Mouse (Mus musculus) forebrain, embryonic 14.5 days (tissue): ENCODE data around the gene Vezf1. TPM values are rescaled to one million over a fixed set of nuclear protein-coding genes. Genes with fewer than 3 reads are reported as not detected.

Source experiments
- ATAC-seq: fragments of 200-750 bp; cut with Nextera tagmentation; 2 replicates; pipeline ENCODE4 v1.8.0; 2017; ENCODE audit warnings: mild to moderate bottlenecking, moderate library complexity
- DNase-seq: peaks from one replicate; pipeline ENCODE4 v3.0.0-alpha.2; 2015; ENCODE audit warnings: low spot score
- H3K27ac ChIP-seq: fragments of 300-500 bp; sonication (generic); 2 replicates; pipeline ENCODE4 v1.5.1; 2014; ENCODE audit warnings: low read depth, mild to moderate bottlenecking, control low read depth, low read length, moderate library complexity
- H3K27me3 ChIP-seq: fragments of 300-500 bp; sonication (generic); replicated peaks from 2 replicates; pipeline ENCODE4 v1.6.1; 2014; ENCODE audit warnings: low read length, control low read depth, mixed read lengths; ENCODE audit not compliant: control insufficient read depth, insufficient read depth
- H3K36me3 ChIP-seq: fragments of 300-500 bp; sonication (generic); 2 replicates; pipeline ENCODE4 v1.6.1; 2014; ENCODE audit warnings: low read length, control low read depth; ENCODE audit not compliant: control insufficient read depth, insufficient read depth
- H3K4me1 ChIP-seq: fragments of 300-500 bp; sonication (generic); 2 replicates; pipeline ENCODE4 v1.6.1; 2014; ENCODE audit warnings: antibody characterized with exemption, low read length, control low read depth; ENCODE audit not compliant: control insufficient read depth, insufficient read depth
- H3K4me2 ChIP-seq: fragments of 300-500 bp; sonication (generic); 2 replicates; pipeline ENCODE4 v1.6.1; 2014; ENCODE audit warnings: mild to moderate bottlenecking, control low read depth, low read length
- H3K4me3 ChIP-seq: fragments of 300-500 bp; sonication (generic); 2 replicates; pipeline ENCODE4 v1.5.1; 2014; ENCODE audit warnings: low read depth, low read length, control low read depth
- H3K9ac ChIP-seq: fragments of 300-500 bp; sonication (generic); 2 replicates; pipeline ENCODE4 v1.6.1; 2014; ENCODE audit warnings: mild to moderate bottlenecking, low read length, control low read depth, moderate library complexity
- H3K9me3 ChIP-seq: fragments of 300-500 bp; sonication (generic); replicated peaks from 2 replicates; pipeline ENCODE4 v1.6.1; 2016; ENCODE audit warnings: low read length, control low read depth, mixed read lengths; ENCODE audit not compliant: control insufficient read depth
- WGBS: fragments of 180-500 bp; shearing (Covaris S2); extraction: QIAGEN DNeasy Blood & Tissue Kit; methylation state at CpG from one replicate; pipeline ENCODE4 v1.1.7; 2014; 5-methylcytosine and 5-hydroxymethylcytosine counted together
- polyA plus RNA-seq: library from polyadenylated mRNA; unstranded; fragments of >200 nt; fragmentation: Nextera tagmentation; extraction: Ambion mirVana; gene quantifications from 2 replicates; pipeline ENCODE4 v1.2.1, GENCODE M21; 2014

Gene Vezf1
- polyA plus RNA-seq, 1 experiment from 2014 or later = 60.0 TPM

DNA sequence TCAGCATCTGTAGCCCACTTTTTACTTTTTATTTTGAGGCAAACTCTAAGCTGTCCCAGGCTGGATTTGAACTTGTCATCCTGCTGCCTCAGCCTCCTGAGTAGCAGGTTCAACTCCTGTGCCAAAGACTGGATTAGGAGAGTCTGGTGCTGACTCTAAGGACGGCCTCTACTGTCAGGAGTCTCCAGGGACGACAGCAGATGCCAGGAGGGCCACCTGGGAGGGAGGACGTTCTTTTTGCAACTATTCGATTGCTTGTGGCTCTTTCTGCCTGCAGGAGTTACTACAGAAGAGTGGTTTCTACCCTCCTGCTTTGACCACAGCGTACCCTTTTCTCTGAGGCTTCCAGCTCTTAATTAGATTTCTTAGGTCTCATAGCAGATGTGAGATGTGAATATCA is 54.5 kb downstream of the Vezf1 start:
- DNase-seq = no peak
- no peak overlapping the region for H3K4me3 ChIP-seq
- no peaks in the 10 kb centered on the region for H3K27me3 ChIP-seq
- H3K4me2 ChIP-seq = no peak overlapping the region
- no peak overlapping the region for H3K27ac ChIP-seq
- H3K36me3 ChIP-seq = no peaks in the 10 kb centered on the region
- H3K4me1 ChIP-seq = peaks cover 50% of the 10 kb centered on the region
- no peaks in the 10 kb centered on the region for H3K9me3 ChIP-seq
- ATAC-seq = no peak
- no peak overlapping the region for H3K9ac ChIP-seq
- WGBS = 29% methylated on average over 5 of the region's 5 CpGs

DNA sequence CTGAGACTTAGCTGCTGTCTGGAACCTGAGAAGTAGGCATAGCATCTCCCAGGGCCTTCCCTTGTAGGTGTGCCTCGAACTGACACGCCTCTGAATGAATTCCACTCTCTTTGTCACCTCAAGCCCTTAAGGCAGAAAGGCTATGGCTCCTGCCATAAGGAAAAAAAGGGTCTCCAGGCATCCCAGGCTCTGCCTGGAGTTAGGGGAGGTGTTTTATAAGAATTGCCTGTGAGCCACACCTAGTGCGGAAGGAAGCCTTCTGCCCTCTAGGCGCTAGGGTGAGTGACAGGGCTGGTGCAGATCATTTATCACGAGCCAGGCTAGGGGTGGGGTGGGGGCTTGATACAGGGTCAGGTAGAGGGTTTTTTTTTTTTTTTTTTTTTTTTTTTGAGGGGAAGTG is 54.9 kb downstream of the Vezf1 start:
- H3K4me3 ChIP-seq = no peak overlapping the region
- no peak for ATAC-seq
- peaks cover 45% of the 10 kb centered on the region for H3K4me1 ChIP-seq
- H3K27ac ChIP-seq = no peak overlapping the region
- DNase-seq = no peak
- no peaks in the 10 kb centered on the region for H3K36me3 ChIP-seq
- 70% methylated on average over 5 of the region's 5 CpGs for WGBS
- H3K4me2 ChIP-seq = no peak overlapping the region
- H3K9ac ChIP-seq = no peak overlapping the region
- no peaks in the 10 kb centered on the region for H3K27me3 ChIP-seq
- no peaks in the 10 kb centered on the region for H3K9me3 ChIP-seq

DNA sequence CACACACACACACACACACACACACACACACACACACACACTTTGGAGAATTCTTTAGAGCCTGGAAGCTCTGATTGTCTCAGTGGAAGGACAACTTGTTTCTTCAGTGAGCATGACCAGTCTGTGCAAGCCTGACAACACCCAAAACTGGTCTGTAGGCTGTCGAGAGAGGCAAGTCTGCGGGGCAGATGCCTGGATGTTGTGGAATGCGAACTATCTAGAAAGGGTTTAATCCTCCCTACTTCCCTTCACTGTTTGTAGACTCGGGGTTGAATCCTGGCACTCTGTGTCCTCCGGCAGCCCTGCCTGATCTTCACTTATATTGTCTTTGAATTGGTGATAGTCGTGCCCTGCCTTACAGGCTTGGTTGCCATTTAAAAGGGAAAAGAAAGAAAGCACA is 55.7 kb downstream of the Vezf1 start:
- no peak for ATAC-seq
- Histone ChIP-seq H3K4me2 (no peak overlapping the region), H3K4me1 (peaks cover 38% of the 10 kb centered on the region), H3K27ac (no peak overlapping the region), H3K27me3 (no peaks in the 10 kb centered on the region), H3K9ac (no peak overlapping the region), H3K4me3 (no peak overlapping the region), H3K9me3 (no peaks in the 10 kb centered on the region), H3K36me3 (no peaks in the 10 kb centered on the region)
- WGBS = 29% methylated on average over 6 of the region's 6 CpGs
- no peak for DNase-seq

DNA sequence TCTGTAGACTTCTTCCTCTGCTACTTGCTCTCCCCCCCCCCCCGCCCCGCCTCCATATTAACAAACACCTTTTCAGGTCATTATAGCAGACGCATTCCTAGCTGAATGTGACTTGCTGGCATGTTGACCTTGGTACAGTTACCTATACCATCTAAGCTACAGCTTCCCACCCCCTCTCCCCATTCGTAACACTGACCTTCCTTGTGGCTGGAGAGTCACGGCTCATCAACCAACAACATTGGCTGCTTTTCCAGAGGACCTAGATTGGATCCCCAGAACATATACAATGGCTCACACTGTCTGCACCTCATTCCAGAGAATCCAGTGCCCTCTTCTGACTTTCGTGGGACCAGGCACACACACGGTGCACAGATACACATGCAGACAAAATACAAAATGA is 57.4 kb downstream of the Vezf1 start:
- DNase-seq (no peak), ATAC-seq (no peak)
- Histone ChIP-seq H3K4me2 (no peak overlapping the region), H3K27ac (no peak overlapping the region), H3K4me1 (peaks cover 23% of the 10 kb centered on the region), H3K27me3 (no peaks in the 10 kb centered on the region), H3K4me3 (no peak overlapping the region), H3K36me3 (no peaks in the 10 kb centered on the region), H3K9ac (no peak overlapping the region), H3K9me3 (no peaks in the 10 kb centered on the region)
- WGBS = 73% methylated on average over 6 of the region's 7 CpGs

DNA sequence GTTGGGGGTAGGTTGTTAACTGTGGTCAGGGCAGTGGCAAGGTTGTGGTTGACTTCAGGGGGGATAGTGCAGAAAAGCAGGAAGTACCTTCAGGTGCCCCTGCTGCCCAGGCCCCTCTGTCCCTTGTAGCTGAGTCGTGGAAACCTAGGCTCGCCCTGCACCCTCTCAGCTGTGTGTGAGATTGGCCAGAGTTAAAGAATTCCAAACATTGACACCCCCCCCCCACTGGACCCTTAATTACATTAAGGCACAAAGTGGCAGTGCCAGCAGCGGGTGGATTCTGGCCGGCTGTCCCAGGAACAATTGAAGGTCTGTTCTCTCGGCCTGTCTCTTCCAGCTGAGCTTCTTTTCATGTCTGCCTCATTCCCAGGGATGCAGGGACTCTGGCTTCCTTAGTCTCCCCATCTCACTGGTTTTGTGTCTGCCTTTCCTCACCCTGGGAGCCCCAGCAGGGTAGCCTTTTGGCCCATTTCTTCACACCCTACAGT is 58.3 kb downstream of the Vezf1 start:
- Histone ChIP-seq H3K4me2 (no peak overlapping the region), H3K9me3 (no peaks in the 10 kb centered on the region), H3K4me1 (peaks cover 20% of the 10 kb centered on the region), H3K4me3 (no peak overlapping the region), H3K9ac (no peak overlapping the region), H3K36me3 (no peaks in the 10 kb centered on the region), H3K27ac (peak overlapping the region; percentile 74), H3K27me3 (no peaks in the 10 kb centered on the region)
- ATAC-seq (peak; percentile 78), DNase-seq (peak; percentile 80)
- WGBS = 0% methylated on average over 5 of the region's 5 CpGs

DNA sequence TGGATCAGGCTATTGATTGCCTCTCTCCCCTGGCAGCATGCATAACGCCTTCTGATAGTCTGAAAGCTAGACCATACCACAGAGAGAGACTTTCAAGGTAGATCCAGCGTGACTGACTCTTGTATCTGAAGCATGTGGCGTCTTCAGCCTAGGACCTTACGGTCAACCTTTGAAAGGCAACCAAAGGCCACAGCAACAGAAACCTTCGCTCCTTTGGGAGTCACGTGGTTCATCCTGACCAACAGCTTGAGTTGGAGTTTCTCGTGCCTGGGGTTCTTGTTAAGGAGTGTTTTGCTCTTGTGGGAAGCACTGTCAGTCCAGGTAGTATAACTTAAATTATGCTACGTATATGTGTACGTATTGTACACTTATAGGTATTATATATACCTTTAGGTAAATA is 60.4 kb downstream of the Vezf1 start:
- DNase-seq = no peak
- Histone ChIP-seq H3K9me3 (no peaks in the 10 kb centered on the region), H3K27me3 (no peaks in the 10 kb centered on the region), H3K9ac (no peak overlapping the region), H3K4me1 (peaks cover 11% of the 10 kb centered on the region), H3K36me3 (no peaks in the 10 kb centered on the region), H3K4me2 (no peak overlapping the region), H3K27ac (no peak overlapping the region), H3K4me3 (no peak overlapping the region)
- ATAC-seq = no peak
- WGBS = 90% methylated on average over 9 of the region's 9 CpGs

DNA sequence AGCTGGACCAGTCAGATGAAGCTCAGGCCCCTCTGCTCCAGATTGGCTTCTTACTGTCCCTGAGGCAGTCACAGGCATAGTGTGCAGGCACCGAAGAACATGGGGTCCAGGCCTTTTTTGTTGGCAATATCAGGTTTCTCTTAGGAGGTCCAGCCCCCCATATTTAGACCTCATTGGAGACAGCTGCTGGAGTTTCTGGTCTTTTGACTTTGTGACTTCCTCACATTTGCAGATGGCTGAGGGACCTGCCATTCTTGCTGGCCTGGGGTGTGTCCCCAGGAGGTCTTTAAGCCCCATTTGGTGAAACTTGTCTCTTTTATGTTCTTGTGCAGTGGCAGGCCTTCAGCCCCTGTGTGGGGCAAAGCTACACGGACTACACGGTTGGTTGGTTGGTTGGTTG is 61.2 kb downstream of the Vezf1 start:
- 63% methylated on average over 3 of the region's 3 CpGs for WGBS
- H3K27me3 ChIP-seq = no peaks in the 10 kb centered on the region
- DNase-seq (no peak), ATAC-seq (no peak)
- H3K4me2 ChIP-seq = no peak overlapping the region
- no peak overlapping the region for H3K4me3 ChIP-seq
- no peak overlapping the region for H3K9ac ChIP-seq
- H3K4me1 ChIP-seq = peaks cover 11% of the 10 kb centered on the region
- no peaks in the 10 kb centered on the region for H3K9me3 ChIP-seq
- no peaks in the 10 kb centered on the region for H3K36me3 ChIP-seq
- no peak overlapping the region for H3K27ac ChIP-seq

DNA sequence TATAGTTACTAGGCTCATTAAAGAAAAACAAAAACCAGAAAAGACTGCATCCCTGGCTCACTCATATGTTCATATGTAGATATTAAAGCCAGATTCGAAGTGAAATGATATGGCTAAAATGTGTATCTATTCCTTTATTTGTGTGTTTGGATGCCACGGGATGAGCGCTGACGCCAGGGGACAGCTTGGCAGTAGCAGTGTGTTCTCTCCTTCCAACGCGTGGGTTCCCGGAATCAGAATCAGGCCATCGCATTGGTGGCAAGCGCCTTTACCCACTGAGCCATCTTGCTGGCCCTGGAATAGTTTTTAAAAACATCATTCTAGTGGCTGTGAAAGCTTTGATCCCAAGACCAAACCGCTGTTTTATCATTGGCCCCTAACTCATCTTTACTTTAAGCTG is 61.9 kb downstream of the Vezf1 start:
- H3K9me3 ChIP-seq = no peaks in the 10 kb centered on the region
- WGBS = 92% methylated on average over 10 of the region's 10 CpGs
- no peak overlapping the region for H3K27ac ChIP-seq
- peaks cover 11% of the 10 kb centered on the region for H3K4me1 ChIP-seq
- H3K4me3 ChIP-seq = no peak overlapping the region
- ATAC-seq (no peak), DNase-seq (no peak)
- no peak overlapping the region for H3K9ac ChIP-seq
- no peaks in the 10 kb centered on the region for H3K27me3 ChIP-seq
- H3K36me3 ChIP-seq = no peaks in the 10 kb centered on the region
- no peak overlapping the region for H3K4me2 ChIP-seq

DNA sequence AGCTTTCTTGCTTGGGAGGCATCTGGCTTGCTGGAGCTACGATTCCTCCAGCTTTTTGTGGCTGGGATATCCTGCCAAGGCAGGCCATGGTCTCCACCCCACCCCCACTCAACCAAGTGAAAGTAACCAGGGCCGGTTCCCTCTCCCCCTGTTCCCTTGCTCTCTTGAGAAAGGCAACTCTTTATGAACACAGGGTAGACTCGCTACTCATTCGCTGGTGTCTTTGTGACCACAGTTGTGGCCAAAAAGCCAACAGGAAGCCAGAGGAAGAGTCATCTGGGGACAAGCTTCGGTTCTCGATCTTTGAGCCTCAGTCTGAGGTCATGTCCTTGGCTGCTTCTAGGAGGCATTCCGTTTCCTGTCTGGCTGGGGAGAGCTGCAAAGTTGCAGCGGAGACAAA is 63.8 kb downstream of the Vezf1 start:
- DNase-seq = no peak
- 85% methylated on average over 8 of the region's 8 CpGs for WGBS
- H3K27me3 ChIP-seq = no peaks in the 10 kb centered on the region

More for the DNA sequence above, 63.8 kb downstream of the Vezf1 start:
- Histone ChIP-seq H3K9ac (no peak overlapping the region), H3K4me2 (no peak overlapping the region), H3K27ac (no peak overlapping the region), H3K9me3 (no peaks in the 10 kb centered on the region), H3K4me1 (0 out of 2 replicates have a peak, but pooled peaks cover 3% of the 10 kb centered on the region), H3K4me3 (no peak overlapping the region), H3K36me3 (no peaks in the 10 kb centered on the region)
- no peak for ATAC-seq
